Mouse (Mus musculus): Measurements from ENCODE around the gene Gm21677. TPM values are rescaled to one million over a fixed set of nuclear protein-coding genes. Genes with fewer than 3 reads are reported as not detected.
"Not testable (repeated sequence)": the region's sequence is repeated elsewhere in the genome, so short reads cannot be mapped to it uniquely, and the experiment has no call there.

Gene Gm21677
- 0.29 TPM in 1 of 3 replicates, not detected in the others for total RNA-seq (2017)

DNA sequence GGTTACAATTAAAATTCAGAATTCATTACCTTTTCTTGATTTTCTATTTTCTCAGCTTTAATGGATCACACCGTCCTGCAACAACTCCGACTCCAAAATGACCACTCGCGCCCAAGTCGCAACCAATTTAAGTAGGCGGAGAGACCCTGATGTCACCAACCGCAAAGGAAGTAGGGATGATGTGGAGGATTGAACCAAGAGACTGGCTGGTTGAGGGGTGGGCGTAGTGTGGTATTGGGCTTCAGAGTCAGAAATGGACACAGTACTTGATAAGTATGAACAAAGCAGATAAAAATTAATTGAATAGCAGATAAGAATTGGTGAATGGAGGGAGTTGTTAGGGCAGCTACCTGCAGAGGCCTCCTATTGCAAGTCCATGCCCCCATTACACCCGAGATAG is at the start of gene Gm21677:
TSS of gene Gm21677 (minus strand) at position 101 of the 400 bp plus-strand sequence.
- not testable (repeated sequence) for ATAC-seq (replicated peaks; ENCODE audit: insufficient number of reproducible peaks, low FRiP score, low TSS enrichment, poor library complexity, severe bottlenecking)

DNA sequence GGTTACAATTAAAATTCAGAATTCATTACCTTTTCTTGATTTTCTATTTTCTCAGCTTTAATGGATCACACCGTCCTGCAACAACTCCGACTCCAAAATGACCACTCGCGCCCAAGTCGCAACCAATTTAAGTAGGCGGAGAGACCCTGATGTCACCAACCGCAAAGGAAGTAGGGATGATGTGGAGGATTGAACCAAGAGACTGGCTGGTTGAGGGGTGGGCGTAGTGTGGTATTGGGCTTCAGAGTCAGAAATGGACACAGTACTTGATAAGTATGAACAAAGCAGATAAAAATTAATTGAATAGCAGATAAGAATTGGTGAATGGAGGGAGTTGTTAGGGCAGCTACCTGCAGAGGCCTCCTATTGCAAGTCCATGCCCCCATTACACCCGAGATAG is 39.0 kb upstream of the Gm21677 start, which contains the start of gene Gm21693:
TSS of gene Gm21693 (minus strand) at position 101 of the 400 bp plus-strand sequence.
- not testable (repeated sequence) for ATAC-seq (replicated peaks; ENCODE audit: insufficient number of reproducible peaks, low FRiP score, low TSS enrichment, poor library complexity, severe bottlenecking)

- not testable (repeated sequence) for ATAC-seq (replicated peaks; ENCODE audit: insufficient number of reproducible peaks, low FRiP score, low TSS enrichment, poor library complexity, severe bottlenecking)
These were observed 34.4 kb upstream of the Gm21677 start for GRCm38 (mm10) chrY:3340661-3341060.

Other genes with a start within 250 kb of the Gm21677 start
- 0.29 TPM in 1 of 3 replicates, not detected in the others for gene Gm21693, start 38.9 kb upstream of the Gm21677 start, total RNA-seq (2017)
- not detected in 3 replicates for gene Gm21704, start 103.7 kb upstream of the Gm21677 start, total RNA-seq (2017)
- 0.29 TPM in 1 of 3 replicates, not detected in the others for gene Gm21708, start 103.7 kb upstream of the Gm21677 start, total RNA-seq (2017)